Mouse (Mus musculus): Measurements from ENCODE around the gene Cntnap2.
"Not testable (repeated sequence)": the region's sequence is repeated elsewhere in the genome, so short reads cannot be mapped to it uniquely, and the experiment has no call there.

Gene Cntnap2

GRCm38 (mm10) chr6:46240349-46240748 is 1181.2 kb downstream of the Cntnap2 start:
- in situ Hi-C loops (cut with MboI, MseI) = no loop called here

- in situ Hi-C loops (cut with MboI, MseI) = no loop called here
Observed at GRCm38 (mm10) chr6:46263171-46263570, 1204.0 kb downstream of the Cntnap2 start.

- in situ Hi-C loops (cut with MboI, MseI) = no loop called here
Observed at GRCm38 (mm10) chr6:46346946-46347345, 1287.8 kb downstream of the Cntnap2 start.

- in situ Hi-C loops (cut with MboI, MseI) = loop anchor here (25.0 kb wide), 1 partner anchor 599 kb away; no protein-coding TSS in a partner anchor
Observed at GRCm38 (mm10) chr6:46361091-46361490, 1301.9 kb downstream of the Cntnap2 start.

- in situ Hi-C loops (cut with MboI, MseI) = loop anchor here (25.0 kb wide), 1 partner anchor 600 kb away; no protein-coding TSS in a partner anchor
Observed at GRCm38 (mm10) chr6:46362156-46362555, 1303.0 kb downstream of the Cntnap2 start.

GRCm38 (mm10) chr6:46398725-46399589 is 1339.8 kb downstream of the Cntnap2 start:
- in situ Hi-C loops (cut with MboI, MseI) = no loop called here

GRCm38 (mm10) chr6:46414154-46414553 is 1355.0 kb downstream of the Cntnap2 start:
- in situ Hi-C loops (cut with MboI, MseI) = no loop called here

- in situ Hi-C loops (cut with MboI, MseI) = no loop called here
Observed at GRCm38 (mm10) chr6:46414562-46414961, 1355.4 kb downstream of the Cntnap2 start.

GRCm38 (mm10) chr6:46419827-46420226 is 1360.7 kb downstream of the Cntnap2 start:
- in situ Hi-C loops (cut with MboI, MseI) = no loop called here

GRCm38 (mm10) chr6:46420349-46420748 is 1361.2 kb downstream of the Cntnap2 start:
- in situ Hi-C loops (cut with MboI, MseI) = no loop called here

- in situ Hi-C loops (cut with MboI, MseI) = no loop called here
Observed at GRCm38 (mm10) chr6:46428231-46428630, 1369.1 kb downstream of the Cntnap2 start.

- in situ Hi-C loops (cut with MboI, MseI) = no loop called here
Observed at GRCm38 (mm10) chr6:46450917-46451638, 1391.9 kb downstream of the Cntnap2 start.

GRCm38 (mm10) chr6:46472683-46473082 is 1413.5 kb downstream of the Cntnap2 start:
- in situ Hi-C loops (cut with MboI, MseI) = no loop called here

- in situ Hi-C loops (cut with MboI, MseI) = no loop called here
Observed at GRCm38 (mm10) chr6:46484392-46484791, 1425.2 kb downstream of the Cntnap2 start.

GRCm38 (mm10) chr6:46502786-46503185 is 1443.6 kb downstream of the Cntnap2 start:
- in situ Hi-C loops (cut with MboI, MseI) = no loop called here

GRCm38 (mm10) chr6:46512841-46513240 is 1453.7 kb downstream of the Cntnap2 start:
- in situ Hi-C loops (cut with MboI, MseI) = no loop called here

GRCm38 (mm10) chr6:46537586-46537985 is 1478.4 kb downstream of the Cntnap2 start:
- in situ Hi-C loops (cut with MboI, MseI) = not testable (repeated sequence)

- in situ Hi-C loops (cut with MboI, MseI) = no loop called here
Observed at GRCm38 (mm10) chr6:46563470-46563869, 1504.3 kb downstream of the Cntnap2 start.

GRCm38 (mm10) chr6:46575055-46575454 is 1515.9 kb downstream of the Cntnap2 start:
- in situ Hi-C loops (cut with MboI, MseI) = no loop called here

- in situ Hi-C loops (cut with MboI, MseI) = no loop called here
Observed at GRCm38 (mm10) chr6:46612365-46612764, 1553.2 kb downstream of the Cntnap2 start.

- in situ Hi-C loops (cut with MboI, MseI) = no loop called here
Observed at GRCm38 (mm10) chr6:46612872-46613271, 1553.7 kb downstream of the Cntnap2 start.

GRCm38 (mm10) chr6:46669018-46669417 is 1609.9 kb downstream of the Cntnap2 start:
- in situ Hi-C loops (cut with MboI, MseI) = no loop called here

GRCm38 (mm10) chr6:46675081-46675480 is 1615.9 kb downstream of the Cntnap2 start:
- in situ Hi-C loops (cut with MboI, MseI) = no loop called here

All from regulatory T cell (primary cell).